Mouse (Mus musculus) gastrocnemius, postnatal 10 days (tissue): ENCODE data around the gene Fignl1. TPM values are rescaled to one million over a fixed set of nuclear protein-coding genes. Genes with fewer than 3 reads are reported as not detected.
A peak's percentile ranks its signal among the peaks of the same experiment; 100 is the strongest.

ENCODE experiments used
- DNase-seq: peaks from one replicate; pipeline ENCODE4 v3.0.0; 2021; ENCODE audit warnings: mixed read lengths
- long read RNA-seq, 2 experiments: library from polyadenylated mRNA; stranded (forward); transcript quantifications; one replicate each; pipeline ENCODE4 v2.0.0; 2021
- total RNA-seq, 2 experiments: library from RNA; stranded (reverse); gene quantifications; 2 replicates each; pipeline ENCODE4 v1.2.3; 2021

The Fignl1 gene
- total RNA-seq = 1 to 10 TPM; 3.9 to 4.8 TPM
- long read RNA-seq, experiment 1, transcript Fignl1-201 (3 exons, 2,961 nt) = major isoform, 7 of 13 reads
- long read RNA-seq, experiment 1, partial matches to known transcripts = 0 of 13 reads
- long read RNA-seq, experiment 1, other reads (novel, unspliced or antisense) = 3 of 13 reads
- long read RNA-seq, experiment 2, partial matches to known transcripts = 0 of 4 reads
- long read RNA-seq, experiment 2, other reads (novel, unspliced or antisense) = 0 of 4 reads

GRCm38 (mm10) chr11:11808820-11809403 lies at the start of gene Fignl1:
Gene Fignl1 (minus strand): TSS chr11:11808962.
- DNase-seq = peak; percentile 97

- DNase-seq = no peak
These were observed 48.2 kb upstream of the Fignl1 start for GRCm38 (mm10) chr11:11856959-11857358.

GRCm38 (mm10) chr11:11855685-11856131 lies 46.9 kb upstream of the Fignl1 start:
- DNase-seq = peak; percentile 70

GRCm38 (mm10) chr11:11855061-11855672 lies 46.4 kb upstream of the Fignl1 start:
- DNase-seq = no peak

GRCm38 (mm10) chr11:11853731-11854461 lies 45.1 kb upstream of the Fignl1 start:
- DNase-seq = no peak

- DNase-seq = no peak
These were observed 43.3 kb upstream of the Fignl1 start for GRCm38 (mm10) chr11:11851957-11852505.

- no peak for DNase-seq
These were observed 41.9 kb upstream of the Fignl1 start for GRCm38 (mm10) chr11:11850476-11851267.

- DNase-seq = no peak
These were observed 41.0 kb upstream of the Fignl1 start for GRCm38 (mm10) chr11:11849513-11850311.

- no peak for DNase-seq
These were observed 39.7 kb upstream of the Fignl1 start for GRCm38 (mm10) chr11:11848467-11848866.

- DNase-seq = peak; percentile 53
These were observed 36.3 kb upstream of the Fignl1 start for GRCm38 (mm10) chr11:11845044-11845443.

GRCm38 (mm10) chr11:11844367-11844971 lies 35.7 kb upstream of the Fignl1 start:
- DNase-seq = peak; percentile 88

- DNase-seq = no peak
These were observed 32.8 kb upstream of the Fignl1 start for GRCm38 (mm10) chr11:11841590-11841989.

- no peak for DNase-seq
These were observed 32.0 kb upstream of the Fignl1 start for GRCm38 (mm10) chr11:11840746-11841145.

GRCm38 (mm10) chr11:11839874-11840273 lies 31.1 kb upstream of the Fignl1 start:
- DNase-seq = no peak

GRCm38 (mm10) chr11:11837384-11837783 lies 28.6 kb upstream of the Fignl1 start:
- DNase-seq = no peak

GRCm38 (mm10) chr11:11836713-11837370 lies 28.1 kb upstream of the Fignl1 start:
- no peak for DNase-seq

GRCm38 (mm10) chr11:11836262-11836661 lies 27.5 kb upstream of the Fignl1 start:
- DNase-seq = no peak

GRCm38 (mm10) chr11:11835791-11836190 lies 27.0 kb upstream of the Fignl1 start:
- no peak for DNase-seq

GRCm38 (mm10) chr11:11835361-11835760 lies 26.6 kb upstream of the Fignl1 start:
- DNase-seq = no peak

GRCm38 (mm10) chr11:11833100-11833499 lies 24.3 kb upstream of the Fignl1 start:
- DNase-seq = no peak
